Mouse (Mus musculus) common myeloid progenitor, adult 5-6 weeks (primary cell): ENCODE data around the gene Hspb9. TPM values are rescaled to one million over a fixed set of nuclear protein-coding genes. Genes with fewer than 3 reads are reported as not detected.

ENCODE experiments used
- ATAC-seq: replicated peaks from 2 replicates; pipeline ENCODE4 v1.8.0; 2016; ENCODE audit warnings: low read depth, mild to moderate bottlenecking, moderate TSS enrichment, inconsistent platforms; ENCODE audit not compliant: poor library complexity, severe bottlenecking
- total RNA-seq: library from RNA; stranded (forward); fragments of 200-1000, 187-1606 nt; gene quantifications from 2 replicates; pipeline ENCODE4 v1.2.3, GENCODE M21; 2017

Gene Hspb9
- total RNA-seq, 1 experiment from 2014 or later: not detected

DNA sequence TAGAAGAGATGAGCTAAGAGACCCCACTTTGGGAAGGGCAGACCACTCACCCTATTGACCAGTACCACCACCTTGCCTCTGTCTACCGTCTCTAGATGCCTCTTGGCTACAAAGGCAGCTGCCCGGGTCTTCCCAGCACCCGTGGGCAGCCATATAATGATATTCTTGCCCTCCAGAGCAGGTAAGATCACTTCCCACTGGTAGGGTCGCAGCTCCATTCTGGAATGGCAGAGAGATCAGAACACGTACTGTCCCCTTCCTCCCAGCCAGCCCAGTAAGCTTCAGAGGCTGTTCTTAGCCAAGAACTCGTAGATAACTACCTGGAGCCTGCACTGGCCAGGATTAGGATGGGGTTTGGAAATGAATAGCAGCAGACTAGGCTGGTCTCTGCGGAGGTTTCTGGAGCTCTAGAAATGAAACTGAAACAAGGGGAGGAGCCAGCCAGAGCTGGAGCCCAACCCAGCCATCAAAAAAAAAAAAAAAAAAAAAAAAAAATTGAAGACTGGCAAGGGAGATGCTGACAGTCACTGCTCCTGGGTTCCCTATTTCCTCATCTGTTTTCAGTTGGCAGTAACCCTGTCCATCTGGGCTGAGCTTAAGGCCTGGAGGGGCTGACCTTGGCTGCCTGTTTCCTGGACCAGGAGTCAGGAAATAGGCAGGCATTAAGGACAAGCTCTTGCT, 9.7 kb upstream of the Hspb9 start, which contains the start of gene Dhx58:
Gene Dhx58 (minus strand): TSS at position 421 of the 681 bp plus-strand sequence.
- peak; percentile 67 for ATAC-seq

DNA sequence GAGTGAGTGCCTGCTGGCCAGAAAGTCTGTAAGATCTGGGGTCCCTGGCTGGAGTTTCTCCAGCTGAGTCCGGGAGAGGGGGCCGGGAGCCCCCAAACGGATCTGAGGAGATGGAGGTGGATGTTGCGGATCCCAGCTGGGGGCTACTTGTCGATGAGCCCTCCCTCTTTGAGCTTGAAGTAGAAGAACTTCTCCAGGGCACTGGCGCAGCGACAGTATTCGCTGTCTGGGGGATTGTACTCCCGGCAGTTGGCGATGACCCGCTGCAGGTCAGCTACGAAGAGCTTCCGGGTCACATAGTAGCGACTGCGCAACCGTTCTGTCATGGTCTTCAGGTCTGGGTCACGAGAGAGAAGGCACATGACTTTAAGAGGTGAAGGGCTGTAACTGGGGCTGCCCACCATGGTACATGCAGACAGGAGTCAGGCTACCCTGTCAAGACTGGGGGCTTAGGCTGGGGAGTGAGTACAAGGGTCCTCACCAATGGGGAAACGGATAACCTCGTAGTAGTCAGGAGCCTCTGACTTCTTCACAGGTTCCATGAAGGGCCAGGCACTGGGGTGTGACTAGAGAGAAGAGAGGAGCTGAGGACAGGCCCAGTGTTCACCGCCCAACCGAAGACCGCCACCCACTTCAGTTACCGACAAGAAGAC, 8.4 kb upstream of the Hspb9 start:
- no peak for ATAC-seq

DNA sequence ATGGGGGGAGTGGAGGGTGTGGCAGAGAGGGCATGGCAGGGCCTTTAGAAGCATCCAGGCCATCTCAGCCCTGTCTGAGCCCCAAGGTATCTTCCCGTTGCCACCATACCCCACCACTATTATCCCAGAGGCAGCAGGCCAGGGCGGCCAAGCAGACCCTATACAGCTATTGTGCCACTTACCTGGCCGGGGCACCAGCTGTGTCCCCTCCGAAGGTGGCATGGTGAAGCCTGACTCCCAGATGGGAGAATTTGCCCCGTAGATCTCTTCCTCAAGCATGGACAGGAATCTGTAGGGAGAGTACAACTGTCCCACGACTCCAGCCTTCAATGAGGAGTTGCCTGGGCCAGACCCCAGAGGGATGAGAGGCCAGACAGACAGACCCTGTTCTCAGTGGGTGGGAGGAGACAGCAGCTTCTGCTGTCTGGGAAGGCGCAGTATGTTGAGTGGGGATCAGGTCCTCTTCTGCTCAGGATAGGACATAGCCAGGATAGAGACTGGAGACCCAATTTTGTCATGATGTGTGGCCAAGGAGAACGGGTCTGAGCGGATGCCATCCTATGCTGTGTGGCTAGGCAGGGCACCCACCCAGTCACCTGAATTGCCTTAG, 4.3 kb upstream of the Hspb9 start:
- no peak for ATAC-seq

DNA sequence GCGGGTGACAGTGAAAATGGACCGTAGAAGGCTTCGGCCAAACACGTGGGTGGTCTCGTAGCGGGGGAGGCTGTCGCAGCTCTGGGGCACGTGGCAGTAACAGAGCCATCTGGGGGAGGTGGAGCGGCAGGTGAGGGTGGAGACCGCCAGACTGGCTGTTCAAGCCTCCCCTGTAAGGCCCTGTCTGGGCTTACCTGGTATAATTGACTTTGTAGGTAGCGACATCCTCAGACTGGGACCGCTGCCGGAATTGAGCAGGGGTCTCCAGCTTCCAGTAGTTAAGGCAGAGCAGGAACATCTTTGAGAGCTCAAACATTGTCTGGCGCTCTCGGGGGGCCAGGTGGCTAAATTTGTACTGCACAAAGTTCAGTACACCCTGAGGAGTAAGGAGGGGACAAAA, 3.1 kb upstream of the Hspb9 start:
- ATAC-seq: no peak

DNA sequence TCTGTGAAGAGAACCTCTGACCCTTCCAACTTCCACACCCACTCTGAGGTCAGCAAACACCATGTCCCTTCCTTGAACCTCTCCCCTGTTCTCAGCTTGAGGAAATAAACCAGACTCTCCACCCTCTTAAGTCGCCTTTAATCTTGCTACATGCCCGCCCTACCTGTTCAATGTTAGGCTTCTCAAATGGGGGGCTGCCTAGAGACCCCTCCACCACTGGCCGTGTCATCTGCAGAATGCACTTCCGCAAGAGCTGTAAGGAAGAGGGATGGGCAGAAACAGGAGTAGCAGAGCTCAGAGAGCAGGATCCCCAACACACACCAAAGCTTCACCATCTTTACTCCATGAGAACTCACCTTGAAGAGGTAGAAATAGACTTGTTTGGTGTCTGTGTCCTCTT, 2.7 kb upstream of the Hspb9 start:
- no peak for ATAC-seq

DNA sequence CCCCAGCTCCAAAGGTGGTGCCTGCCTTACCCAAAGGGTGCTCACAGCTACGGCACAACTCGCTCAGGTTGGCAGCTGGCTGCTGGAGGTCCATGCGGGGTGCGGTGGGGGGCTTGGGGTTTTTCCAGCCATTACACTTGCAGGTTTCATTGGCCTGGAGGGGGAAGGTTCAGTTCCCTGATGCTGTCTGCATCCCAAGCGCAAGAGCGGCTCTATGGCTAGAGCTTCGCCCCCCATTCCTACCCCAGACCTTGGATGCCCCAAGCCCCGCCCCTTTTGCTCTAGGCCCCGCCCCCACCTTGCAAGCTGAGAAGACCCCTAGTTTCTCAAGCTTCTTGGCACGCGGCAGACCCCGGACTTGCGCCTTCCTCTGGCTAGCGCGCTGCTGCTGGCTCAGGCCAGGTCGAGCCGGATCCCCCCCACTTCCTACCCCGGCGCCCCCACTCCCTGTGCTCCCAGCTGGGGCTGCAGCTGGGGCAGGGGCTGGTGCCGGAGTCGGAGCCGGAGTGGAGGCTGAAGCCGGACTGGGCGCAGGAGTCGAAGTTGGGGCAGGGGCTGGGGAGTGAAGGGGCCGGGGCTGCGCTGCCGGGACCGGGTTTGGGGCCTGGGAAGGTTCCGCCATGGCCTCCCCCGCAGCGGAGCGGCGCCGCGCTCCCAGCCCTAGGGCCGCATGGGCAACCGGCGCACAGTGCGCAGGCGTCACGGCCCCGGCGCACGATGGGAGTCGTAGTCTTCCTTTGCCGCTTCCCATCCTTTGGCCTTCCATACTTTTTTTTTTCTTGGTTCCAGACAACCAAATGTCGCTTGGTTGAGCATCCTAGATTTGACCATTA, 1.7 kb upstream of the Hspb9 start, which contains the start of gene Kat2a:
Gene Kat2a (minus strand): TSS at position 683 of the 833 bp plus-strand sequence.
- no peak for ATAC-seq

DNA sequence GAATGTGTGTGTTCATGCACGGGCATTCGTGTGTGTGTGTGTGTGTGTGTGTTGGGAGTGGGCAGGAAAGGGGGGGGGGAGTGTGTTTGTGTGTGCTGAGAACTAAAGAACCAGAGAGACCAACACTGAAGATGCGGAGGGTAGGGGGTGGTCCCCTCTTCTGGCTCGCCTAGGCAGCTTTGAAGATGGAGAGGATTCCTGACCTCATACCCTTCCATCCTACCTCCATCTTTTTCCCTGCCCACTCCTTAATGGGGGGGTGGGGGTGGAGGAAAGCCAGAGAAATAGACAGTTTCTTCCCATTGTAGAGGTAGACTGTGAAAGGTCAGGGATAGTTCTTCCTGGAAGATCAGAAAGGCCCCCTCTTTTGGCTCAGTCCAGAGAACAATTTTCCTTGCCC, 476 bp upstream of the Hspb9 start:
- ATAC-seq: no peak

DNA sequence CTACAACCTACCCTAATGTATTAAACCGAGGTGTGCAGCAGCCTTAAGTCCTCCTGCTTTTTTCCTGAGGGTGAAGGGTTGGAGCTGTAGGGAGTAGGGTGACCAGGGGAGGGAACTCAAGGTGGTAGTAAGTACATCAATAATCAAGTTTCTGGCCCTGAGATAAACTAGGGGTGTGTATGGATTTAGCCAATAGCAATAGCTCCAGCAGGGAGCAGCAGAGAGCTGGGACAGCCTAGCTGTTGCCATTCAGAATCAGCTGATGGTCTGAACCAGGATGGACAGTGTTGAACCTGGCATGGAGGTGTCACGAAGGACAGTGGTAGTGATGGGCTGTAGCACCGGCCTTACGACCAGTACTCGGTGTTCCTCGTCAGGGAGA, 875 bp downstream of the Hspb9 start:
- ATAC-seq: peak; percentile 58

DNA sequence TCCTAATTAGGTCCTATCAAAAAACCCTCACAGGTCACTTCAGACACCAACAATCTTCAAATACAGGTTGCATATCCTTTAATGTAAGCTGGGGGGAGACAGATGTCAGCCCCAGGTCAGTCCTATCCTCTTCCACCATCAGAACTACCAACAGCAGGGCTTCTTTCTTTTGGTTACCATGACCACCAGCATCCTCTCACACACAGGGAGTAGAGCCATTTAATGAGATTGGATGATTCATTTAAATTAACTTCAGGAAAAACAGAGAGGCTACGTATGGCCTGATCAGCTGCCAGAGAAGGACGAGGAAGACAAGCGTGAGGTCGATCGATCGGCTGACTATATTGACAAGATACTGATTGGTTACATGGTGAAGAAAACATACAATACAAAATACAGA, 1.3 kb downstream of the Hspb9 start:
- no peak for ATAC-seq

DNA sequence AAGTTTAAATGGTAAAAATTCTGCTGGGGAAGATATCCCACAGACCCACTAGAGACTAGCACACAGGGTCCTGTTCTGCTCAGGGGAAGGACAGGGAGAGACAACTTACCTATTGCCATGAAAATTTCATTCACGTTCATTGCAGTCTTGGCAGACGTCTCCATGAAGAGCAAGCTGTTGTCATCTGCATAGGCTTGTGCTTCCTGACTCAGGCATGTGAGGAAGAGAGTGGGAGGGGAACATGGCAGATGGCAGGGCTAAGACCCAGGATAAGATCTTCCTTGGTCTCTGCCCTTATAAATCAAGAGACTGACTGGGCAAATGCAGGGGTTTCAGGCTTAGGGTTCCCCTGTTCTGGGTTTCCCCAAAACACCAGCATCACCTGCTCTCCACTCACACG, 3.0 kb downstream of the Hspb9 start:
- ATAC-seq: no peak

DNA sequence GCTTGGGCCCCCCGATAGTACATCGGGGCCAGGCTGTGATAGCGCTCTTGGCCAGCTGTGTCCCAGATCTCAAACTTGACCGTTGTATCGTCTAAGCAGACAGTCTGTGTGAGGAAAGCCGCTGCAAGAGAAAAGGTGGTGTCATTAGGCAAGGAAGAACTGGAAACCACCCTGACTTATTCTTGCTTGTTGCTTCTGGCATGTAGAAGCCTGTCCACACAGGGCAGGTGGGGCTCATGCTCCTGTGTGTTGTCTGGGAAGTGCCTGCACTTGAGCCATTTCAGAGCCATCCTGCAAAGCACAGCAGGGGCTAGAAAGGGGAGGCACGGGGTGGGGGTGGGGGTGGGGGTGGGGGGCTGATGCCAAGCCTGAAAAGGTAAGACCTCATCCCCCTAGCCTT, 4.8 kb downstream of the Hspb9 start:
- no peak for ATAC-seq

DNA sequence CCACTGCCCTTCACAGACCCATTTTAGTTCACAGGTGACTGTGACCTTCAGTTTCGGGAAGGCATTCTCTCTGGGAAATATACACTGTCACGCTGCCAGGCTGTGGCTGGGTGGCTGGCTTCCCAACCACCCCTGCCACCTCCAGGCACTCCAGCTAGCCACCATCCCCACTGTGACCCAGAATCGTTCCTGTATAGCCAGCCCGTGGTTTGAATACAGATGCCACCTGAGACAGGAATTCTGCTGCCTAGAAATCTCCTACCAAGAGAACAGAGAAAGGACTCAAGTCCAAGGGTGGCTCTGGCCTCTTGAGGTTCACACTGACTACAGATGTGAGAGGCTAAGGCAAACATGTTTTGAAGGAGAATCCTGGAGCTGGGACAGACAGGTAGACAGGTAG, 5.2 kb downstream of the Hspb9 start:
- ATAC-seq: no peak

DNA sequence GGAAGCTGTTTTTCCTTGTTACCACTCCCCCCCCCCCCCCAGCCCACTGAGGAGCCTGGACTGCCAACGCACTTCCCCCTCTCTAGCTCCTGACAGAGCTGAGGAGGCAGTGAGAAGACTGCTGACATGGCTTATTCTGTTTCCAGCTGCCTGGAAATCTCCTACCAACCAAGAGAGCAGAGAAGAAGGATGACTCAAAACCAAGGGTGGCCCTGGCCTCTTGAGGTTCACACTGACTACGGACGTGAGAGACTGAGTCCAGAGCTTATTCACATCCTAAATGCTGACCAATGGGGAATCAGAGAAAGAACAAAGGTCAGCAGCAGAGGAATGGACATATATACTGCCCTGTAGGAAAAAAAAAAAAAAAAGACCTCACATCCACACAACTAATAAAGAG, 5.7 kb downstream of the Hspb9 start:
- ATAC-seq: no peak

DNA sequence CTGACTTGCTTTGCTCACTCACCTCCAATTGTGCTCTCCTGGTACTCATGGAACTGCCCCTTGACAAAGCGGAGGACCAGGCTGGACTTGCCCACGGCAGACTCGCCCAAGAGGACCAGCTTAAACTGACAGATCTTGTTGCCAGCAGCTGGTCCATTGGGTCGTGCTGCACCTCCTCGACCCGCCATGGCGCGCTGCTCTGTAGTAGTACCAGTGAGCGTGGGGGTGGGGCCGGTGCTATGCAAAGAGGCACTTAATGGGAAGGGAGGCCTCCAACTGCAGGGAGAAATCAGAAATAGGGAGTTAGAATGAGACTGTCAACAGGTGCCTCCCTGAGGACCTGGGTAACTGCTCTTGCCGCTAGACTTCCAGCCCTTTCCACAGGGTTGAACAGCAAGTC, 6.2 kb downstream of the Hspb9 start:
- ATAC-seq: no peak

DNA sequence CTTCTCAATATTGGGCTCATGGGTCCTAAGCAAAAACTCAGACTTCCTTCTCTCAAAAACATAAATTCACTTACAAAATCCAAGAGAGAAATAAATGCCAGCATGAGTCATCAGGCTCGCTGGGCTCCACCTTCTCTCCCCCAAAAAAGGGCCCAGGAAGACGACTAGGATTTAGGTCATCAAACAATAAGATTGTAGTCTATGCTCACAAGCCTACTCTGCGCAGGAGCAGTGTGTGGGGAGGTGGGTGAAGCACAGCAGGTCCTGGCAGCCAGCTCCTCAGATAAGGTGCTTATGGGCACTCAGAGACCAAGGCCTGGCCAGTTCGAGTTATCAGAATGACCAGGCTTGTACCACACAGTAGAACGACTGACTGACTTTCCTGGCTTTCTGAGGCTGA, 6.7 kb downstream of the Hspb9 start:
- no peak for ATAC-seq

DNA sequence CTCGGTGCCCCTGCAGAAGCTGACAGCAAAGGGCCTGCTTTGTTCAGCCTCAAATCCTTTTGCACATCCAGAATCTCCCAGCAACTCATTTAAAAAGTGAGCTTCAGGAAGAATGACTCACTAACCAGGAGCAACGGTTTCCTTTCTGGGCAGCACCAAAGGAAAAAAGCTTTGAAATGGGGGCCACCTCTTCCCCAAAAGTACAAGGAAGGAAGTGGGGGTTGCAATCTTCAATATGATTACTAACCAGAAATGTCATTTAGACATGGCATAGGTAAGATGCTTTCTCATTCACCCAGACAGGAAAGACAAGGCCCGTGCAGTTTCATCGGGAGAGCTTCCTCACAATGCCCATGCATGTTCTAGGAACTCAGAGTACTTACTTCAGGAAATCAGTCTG, 7.6 kb downstream of the Hspb9 start:
- ATAC-seq: no peak

DNA sequence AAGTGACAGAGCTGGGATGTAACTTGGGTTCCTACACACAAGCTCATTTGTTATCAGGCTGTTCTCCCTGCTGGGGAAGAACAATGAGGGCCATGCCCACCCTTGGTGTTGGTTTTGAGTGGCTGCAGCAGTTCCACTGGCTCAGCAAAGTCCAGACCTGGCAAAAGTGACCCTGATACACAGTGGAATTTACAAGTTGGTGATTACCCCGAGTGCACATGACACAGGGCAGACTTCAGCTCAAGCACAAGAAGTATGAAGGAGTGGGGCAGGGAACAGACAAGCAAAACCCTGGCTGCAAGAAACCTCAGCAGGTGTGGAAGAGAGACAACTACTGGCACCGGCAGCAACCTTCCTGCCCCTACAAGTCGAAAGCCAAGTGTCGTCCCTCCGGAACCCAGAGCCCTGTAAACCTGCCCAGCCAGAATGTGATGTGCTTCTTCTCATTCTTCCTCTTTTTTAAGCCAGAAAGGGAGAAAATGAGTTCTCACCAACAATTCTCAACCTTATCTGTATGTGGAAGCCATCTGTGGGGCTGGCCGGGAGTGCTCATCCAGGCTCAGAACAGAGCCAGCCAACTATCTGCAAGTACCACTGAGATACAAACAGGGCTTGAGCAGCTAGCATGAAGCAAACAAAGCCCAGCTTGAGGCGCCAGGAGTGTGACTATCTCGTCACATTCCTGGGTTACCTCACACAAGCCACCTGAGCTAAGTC, 8.3 kb downstream of the Hspb9 start:
- ATAC-seq: peak; percentile 60

DNA sequence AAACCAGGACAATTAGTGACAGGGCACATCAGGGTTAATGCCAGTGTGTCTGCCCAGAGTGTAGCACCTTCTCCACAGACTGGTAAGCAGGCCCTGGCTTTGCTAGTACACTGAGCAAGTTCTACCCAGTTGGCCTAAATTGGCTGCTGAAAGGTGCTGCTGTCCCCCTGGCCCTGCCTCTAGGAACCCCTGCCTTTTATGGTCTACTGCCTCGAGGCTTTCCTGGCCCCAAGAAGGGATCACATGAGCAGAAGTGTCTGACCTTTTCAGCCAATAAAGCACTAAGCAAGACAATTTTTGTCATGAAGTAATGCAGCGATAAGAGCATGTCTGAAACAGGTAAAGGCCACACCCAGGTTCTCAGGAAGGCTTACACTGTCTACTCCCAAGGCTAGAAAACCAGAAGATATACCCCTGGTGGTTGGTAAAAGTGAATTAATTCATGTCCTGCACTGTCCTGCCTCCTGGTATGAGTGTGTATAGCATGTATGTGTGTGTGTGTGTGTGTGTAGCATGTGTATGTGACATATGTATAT, 8.9 kb downstream of the Hspb9 start:
- no peak for ATAC-seq

DNA sequence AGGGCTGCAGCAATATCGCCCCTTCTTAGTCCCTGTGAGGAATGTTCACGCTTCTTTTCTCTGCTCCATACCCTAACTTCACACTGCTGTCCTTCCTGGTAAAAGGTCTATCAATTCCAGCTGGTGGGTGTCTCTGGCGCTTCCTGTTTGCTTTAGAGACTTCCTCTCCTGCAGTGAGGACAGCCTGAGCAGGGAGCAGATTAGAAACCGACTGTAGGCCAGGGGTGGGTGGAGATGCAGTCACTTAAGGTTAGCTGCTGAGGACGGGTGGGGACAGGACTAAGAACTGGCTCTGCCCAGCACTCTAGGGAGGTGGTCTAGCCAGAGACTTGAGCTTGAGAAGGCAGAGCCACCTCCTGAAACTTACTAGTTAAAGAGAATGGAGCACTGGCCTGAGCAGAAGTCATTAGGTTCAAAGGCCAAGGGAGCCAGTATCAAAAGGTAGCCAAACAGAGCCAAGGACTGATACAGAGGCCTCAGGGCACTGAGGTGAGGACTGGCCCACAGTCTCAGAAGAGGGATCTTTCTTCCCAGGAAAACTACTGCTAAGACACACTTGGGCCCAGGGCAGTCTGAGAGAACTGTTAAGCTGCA, 11.4 kb downstream of the Hspb9 start:
- peak; percentile 17; the same call in 1 of the 2 replicates for ATAC-seq
